Mouse (Mus musculus): ENCODE data around the gene Slc5a6.

DNA sequence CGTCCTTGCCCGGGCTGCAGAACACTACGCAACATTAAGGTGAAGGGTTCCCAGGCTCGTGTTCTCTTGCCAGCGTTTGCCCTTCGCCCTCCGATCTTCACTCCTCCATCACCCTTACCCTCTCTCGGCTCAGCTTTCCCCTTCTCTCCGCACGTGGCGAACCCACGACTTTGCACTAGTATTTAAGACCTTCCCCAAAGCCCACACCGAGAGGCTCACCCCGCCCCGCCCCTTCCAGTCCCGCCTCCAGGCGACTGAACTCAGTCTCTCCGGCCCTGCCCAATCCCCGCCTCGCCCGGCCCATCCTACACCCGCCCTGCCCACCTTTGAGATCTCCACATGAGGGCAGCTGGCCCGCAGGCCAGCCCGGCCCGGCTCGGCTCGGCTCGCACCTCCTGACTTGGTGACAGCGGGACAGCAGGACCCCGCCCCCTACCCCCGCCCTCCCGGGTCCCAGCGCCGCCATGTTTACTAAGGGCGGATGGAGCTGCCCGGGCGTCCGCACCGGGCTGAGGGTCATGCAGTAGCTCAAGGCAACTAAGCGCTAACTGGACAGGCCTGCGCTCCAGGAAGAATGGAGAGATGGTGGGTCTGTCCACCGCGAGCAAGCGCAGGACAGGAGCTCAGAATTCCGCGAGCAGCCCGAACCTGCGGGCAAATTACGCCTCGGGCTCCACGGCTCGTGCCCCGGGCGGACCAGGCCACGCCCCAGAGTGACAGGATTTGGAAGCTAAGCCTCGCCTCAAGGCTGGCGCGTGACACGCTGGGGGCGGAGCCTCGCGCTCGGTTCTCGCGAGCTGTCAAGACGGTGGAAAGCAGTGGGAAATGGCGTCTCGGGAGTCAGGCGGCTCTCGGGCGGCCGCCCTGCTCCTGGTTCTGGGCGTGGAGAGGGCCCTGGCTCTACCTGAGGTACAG is 619 bp downstream of the Slc5a6 start, which contains the start of gene Atraid:
- TF ChIP-seq CTCF (conservative IDR thresholded peaks at IDR 0.05; ENCODE audit: insufficient read depth, insufficient read length, low read depth, low read length) = no peak
- peak; percentile 91 for TF ChIP-seq POLR2A (IDR thresholded peaks at IDR 0.05; ENCODE audit: low read depth, low read length)

Data from kidney, adult 2 months (tissue).